Mouse (Mus musculus): ENCODE data around the gene Slc35e3. TPM values are rescaled to one million over a fixed set of nuclear protein-coding genes. Genes with fewer than 3 reads are reported as not detected.

The Slc35e3 gene
- polyA plus RNA-seq, 1 experiment = 11.8 TPM

- no peak overlapping the region for H3K4me3 ChIP-seq (ENCODE audit: insufficient read depth, low read depth, low read length)
- H3K4me1 ChIP-seq (ENCODE audit: control insufficient read depth, insufficient read depth, insufficient read length, low read length) = no peaks in the 10 kb centered on the region
- no peak overlapping the region for H3K27ac ChIP-seq (replicated peaks; ENCODE audit: low read depth, low read length)
Observed at GRCm38 (mm10) chr10:117692173-117692572, 54.0 kb downstream of the Slc35e3 start.

GRCm38 (mm10) chr10:117691389-117691968 lies 54.7 kb downstream of the Slc35e3 start:
- Histone ChIP-seq H3K4me1 (ENCODE audit: control insufficient read depth, insufficient read depth, insufficient read length, low read length) (no peaks in the 10 kb centered on the region), H3K4me3 (ENCODE audit: insufficient read depth, low read depth, low read length) (no peak overlapping the region), H3K27ac (replicated peaks; ENCODE audit: low read depth, low read length) (no peak overlapping the region)

- H3K4me3 ChIP-seq (ENCODE audit: insufficient read depth, low read depth, low read length) = no peak overlapping the region
- no peaks in the 10 kb centered on the region for H3K4me1 ChIP-seq (ENCODE audit: control insufficient read depth, insufficient read depth, insufficient read length, low read length)
- H3K27ac ChIP-seq (replicated peaks; ENCODE audit: low read depth, low read length) = no peak overlapping the region
Observed at GRCm38 (mm10) chr10:117690770-117691296, 55.3 kb downstream of the Slc35e3 start.

- no peaks in the 10 kb centered on the region for H3K4me1 ChIP-seq (ENCODE audit: control insufficient read depth, insufficient read depth, insufficient read length, low read length)
- H3K27ac ChIP-seq (replicated peaks; ENCODE audit: low read depth, low read length) = no peak overlapping the region
- no peak overlapping the region for H3K4me3 ChIP-seq (ENCODE audit: insufficient read depth, low read depth, low read length)
Observed at GRCm38 (mm10) chr10:117690101-117690352, 56.1 kb downstream of the Slc35e3 start.

- no peak overlapping the region for H3K27ac ChIP-seq (replicated peaks; ENCODE audit: low read depth, low read length)
- H3K4me3 ChIP-seq (ENCODE audit: insufficient read depth, low read depth, low read length) = no peak overlapping the region
- no peaks in the 10 kb centered on the region for H3K4me1 ChIP-seq (ENCODE audit: control insufficient read depth, insufficient read depth, insufficient read length, low read length)
Observed at GRCm38 (mm10) chr10:117689297-117690100, 56.7 kb downstream of the Slc35e3 start.

GRCm38 (mm10) chr10:117688204-117689151 lies 57.7 kb downstream of the Slc35e3 start:
- Histone ChIP-seq H3K4me1 (ENCODE audit: control insufficient read depth, insufficient read depth, insufficient read length, low read length) (no peaks in the 10 kb centered on the region), H3K27ac (replicated peaks; ENCODE audit: low read depth, low read length) (no peak overlapping the region), H3K4me3 (ENCODE audit: insufficient read depth, low read depth, low read length) (no peak overlapping the region)

GRCm38 (mm10) chr10:117687577-117687976 lies 58.6 kb downstream of the Slc35e3 start:
- Histone ChIP-seq H3K27ac (replicated peaks; ENCODE audit: low read depth, low read length) (no peak overlapping the region), H3K4me1 (ENCODE audit: control insufficient read depth, insufficient read depth, insufficient read length, low read length) (no peaks in the 10 kb centered on the region), H3K4me3 (ENCODE audit: insufficient read depth, low read depth, low read length) (no peak overlapping the region)

GRCm38 (mm10) chr10:117687018-117687417 lies 59.1 kb downstream of the Slc35e3 start:
- Histone ChIP-seq H3K27ac (replicated peaks; ENCODE audit: low read depth, low read length) (no peak overlapping the region), H3K4me1 (ENCODE audit: control insufficient read depth, insufficient read depth, insufficient read length, low read length) (no peaks in the 10 kb centered on the region), H3K4me3 (ENCODE audit: insufficient read depth, low read depth, low read length) (no peak overlapping the region)

GRCm38 (mm10) chr10:117685849-117686591 lies 60.1 kb downstream of the Slc35e3 start:
- H3K4me1 ChIP-seq (ENCODE audit: control insufficient read depth, insufficient read depth, insufficient read length, low read length) = no peaks in the 10 kb centered on the region
- no peak overlapping the region for H3K4me3 ChIP-seq (ENCODE audit: insufficient read depth, low read depth, low read length)
- no peak overlapping the region for H3K27ac ChIP-seq (replicated peaks; ENCODE audit: low read depth, low read length)

- Histone ChIP-seq H3K27ac (replicated peaks; ENCODE audit: low read depth, low read length) (no peak overlapping the region), H3K4me1 (ENCODE audit: control insufficient read depth, insufficient read depth, insufficient read length, low read length) (no peaks in the 10 kb centered on the region), H3K4me3 (ENCODE audit: insufficient read depth, low read depth, low read length) (no peak overlapping the region)
Observed at GRCm38 (mm10) chr10:117685171-117685848, 60.9 kb downstream of the Slc35e3 start.

- H3K4me1 ChIP-seq (ENCODE audit: control insufficient read depth, insufficient read depth, insufficient read length, low read length) = no peaks in the 10 kb centered on the region
- no peak overlapping the region for H3K4me3 ChIP-seq (ENCODE audit: insufficient read depth, low read depth, low read length)
- H3K27ac ChIP-seq (replicated peaks; ENCODE audit: low read depth, low read length) = no peak overlapping the region
Observed at GRCm38 (mm10) chr10:117684298-117685170, 61.6 kb downstream of the Slc35e3 start.

- no peak overlapping the region for H3K27ac ChIP-seq (replicated peaks; ENCODE audit: low read depth, low read length)
- no peak overlapping the region for H3K4me3 ChIP-seq (ENCODE audit: insufficient read depth, low read depth, low read length)
- H3K4me1 ChIP-seq (ENCODE audit: control insufficient read depth, insufficient read depth, insufficient read length, low read length) = no peaks in the 10 kb centered on the region
Observed at GRCm38 (mm10) chr10:117683734-117684037, 62.5 kb downstream of the Slc35e3 start.
